Mouse (Mus musculus): ENCODE results near the gene Wwc1. TPM values are rescaled to one million over a fixed set of nuclear protein-coding genes. Genes with fewer than 3 reads are reported as not detected.
"Not testable (repeated sequence)": the region's sequence is repeated elsewhere in the genome, so short reads cannot be mapped to it uniquely, and the experiment has no call there.

The Wwc1 gene
- polyA plus RNA-seq, 1 experiment = 4.2 TPM

DNA sequence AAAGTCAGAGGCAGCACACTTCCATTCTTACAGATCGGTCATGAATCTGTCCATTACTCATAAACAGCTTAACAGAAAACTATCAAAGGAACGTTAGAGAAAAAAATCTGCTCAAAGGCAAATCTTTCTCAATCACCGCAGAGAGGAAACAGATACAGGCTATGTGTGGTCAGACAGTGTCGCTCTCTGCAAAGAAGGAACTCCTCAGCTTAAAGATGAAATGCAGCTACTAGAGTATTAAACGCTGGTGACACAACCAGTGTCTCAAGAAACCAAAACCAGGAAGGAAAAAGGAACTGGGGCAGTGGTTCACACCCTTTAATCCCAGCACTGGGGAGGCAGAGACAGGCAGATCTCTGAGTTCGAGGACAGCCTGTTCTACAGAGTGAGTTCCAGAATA lies 152.6 kb downstream of the Wwc1 start:
- Histone ChIP-seq H3K4me3 (ENCODE audit: insufficient read depth, low read length) (no peak overlapping the region), H3K4me1 (ENCODE audit: control insufficient read depth, insufficient read depth, low read length) (no peaks in the 10 kb centered on the region; the same call in 1 of the 2 replicates), H3K27ac (ENCODE audit: insufficient read depth, low read length) (no peak overlapping the region)
- no peak for TF ChIP-seq CTCF (IDR thresholded peaks at IDR 0.05; ENCODE audit: borderline replicate concordance, insufficient read depth, low read length)
- no peak for TF ChIP-seq POLR2A (IDR thresholded peaks at IDR 0.05; ENCODE audit: low read depth, low read length)

DNA sequence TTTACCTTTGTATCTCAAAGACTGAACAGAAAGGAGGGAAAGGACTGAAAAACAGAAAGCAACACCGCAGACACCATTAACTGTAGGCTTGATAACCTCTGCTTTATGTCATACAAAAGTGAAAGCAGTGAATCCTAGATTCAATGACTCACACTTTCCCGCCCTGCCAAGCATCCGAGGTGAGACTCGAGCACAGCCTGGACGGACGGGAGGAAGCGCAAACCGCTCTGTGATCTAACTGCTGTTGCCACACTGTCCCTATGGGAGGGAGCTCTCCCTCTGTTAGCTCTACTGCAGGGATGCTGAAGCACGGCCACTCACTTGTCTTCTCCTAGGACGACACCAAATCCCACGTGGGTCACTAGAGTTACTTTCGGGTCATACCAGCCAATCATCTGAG lies 164.0 kb downstream of the Wwc1 start:
- H3K27ac ChIP-seq (ENCODE audit: insufficient read depth, low read length) = no peak overlapping the region
- TF ChIP-seq POLR2A (IDR thresholded peaks at IDR 0.05; ENCODE audit: low read depth, low read length) (no peak), CTCF (IDR thresholded peaks at IDR 0.05; ENCODE audit: borderline replicate concordance, insufficient read depth, low read length) (no peak)
- no peaks in the 10 kb centered on the region for H3K4me1 ChIP-seq (ENCODE audit: control insufficient read depth, insufficient read depth, low read length)
- H3K4me3 ChIP-seq (ENCODE audit: insufficient read depth, low read length) = no peak overlapping the region

DNA sequence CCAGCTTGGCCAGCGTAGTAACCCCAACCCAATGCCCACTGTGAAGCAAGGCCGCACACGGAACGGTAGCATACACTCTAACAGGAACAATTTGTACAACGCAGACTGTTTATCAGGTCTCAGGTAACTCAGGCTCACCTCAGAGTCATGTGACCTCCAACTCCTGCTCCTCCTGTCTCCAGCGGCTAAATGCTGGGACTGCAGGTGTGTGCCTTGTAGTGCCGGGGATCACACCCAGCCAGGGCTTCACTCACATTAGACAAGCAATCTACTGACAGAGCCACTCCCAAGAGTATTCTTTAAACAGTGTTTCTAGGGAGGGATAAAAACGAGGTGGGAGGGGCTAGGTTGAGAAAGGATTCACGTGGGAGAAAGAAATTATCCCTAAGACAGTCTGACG lies 168.9 kb downstream of the Wwc1 start:
- TF ChIP-seq POLR2A (IDR thresholded peaks at IDR 0.05; ENCODE audit: low read depth, low read length) = no peak
- TF ChIP-seq CTCF (IDR thresholded peaks at IDR 0.05; ENCODE audit: borderline replicate concordance, insufficient read depth, low read length) = no peak
- Histone ChIP-seq H3K4me1 (ENCODE audit: control insufficient read depth, insufficient read depth, low read length) (no peaks in the 10 kb centered on the region), H3K4me3 (ENCODE audit: insufficient read depth, low read length) (no peak overlapping the region), H3K27ac (ENCODE audit: insufficient read depth, low read length) (no peak overlapping the region)

DNA sequence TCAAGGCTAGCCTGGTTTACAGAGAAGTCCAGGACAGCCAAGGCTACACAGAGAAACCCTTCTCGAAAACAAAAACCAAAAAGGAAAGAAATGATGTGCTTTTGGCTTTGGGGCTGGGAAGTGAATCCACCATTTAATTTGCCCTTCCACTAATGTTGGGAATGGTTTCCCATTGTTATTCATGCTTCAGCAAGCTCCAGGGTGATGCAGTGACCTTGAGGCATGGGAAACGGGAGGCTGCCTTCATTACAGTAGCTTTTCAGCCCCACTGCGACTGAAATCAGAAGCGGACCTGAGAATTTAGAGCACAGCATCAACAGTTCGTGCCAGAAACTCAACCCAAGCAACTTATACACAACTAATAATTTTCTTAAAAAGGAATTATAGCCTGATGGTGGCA lies 179.0 kb downstream of the Wwc1 start:
- no peaks in the 10 kb centered on the region for H3K4me1 ChIP-seq (ENCODE audit: control insufficient read depth, insufficient read depth, low read length)
- no peak for TF ChIP-seq POLR2A (IDR thresholded peaks at IDR 0.05; ENCODE audit: low read depth, low read length)
- no peak for TF ChIP-seq CTCF (IDR thresholded peaks at IDR 0.05; ENCODE audit: borderline replicate concordance, insufficient read depth, low read length)
- no peak overlapping the region for H3K27ac ChIP-seq (ENCODE audit: insufficient read depth, low read length)
- H3K4me3 ChIP-seq (ENCODE audit: insufficient read depth, low read length) = no peak overlapping the region

DNA sequence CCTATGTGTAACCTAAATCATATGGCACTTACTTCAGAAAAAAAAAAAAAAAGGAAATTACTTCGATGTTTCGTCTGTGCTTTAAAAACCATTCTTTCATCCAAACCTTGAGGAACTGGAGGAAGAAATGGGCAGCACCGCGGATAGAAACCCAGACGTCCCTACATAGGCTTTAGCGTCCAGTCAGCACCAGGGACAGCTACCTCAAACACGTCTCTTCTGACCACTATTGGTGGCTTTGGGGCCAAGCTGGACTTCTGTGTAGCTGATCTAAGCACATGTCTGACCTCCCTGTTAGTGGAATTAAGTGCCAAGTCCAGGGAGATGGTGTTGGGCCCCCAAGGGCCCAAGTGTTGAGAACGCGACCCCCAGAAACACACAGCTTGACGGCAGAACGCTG lies 181.5 kb downstream of the Wwc1 start, which contains the start of gene Fbll1:
TSS of gene Fbll1 (minus strand) at position 11 of the 400 bp plus-strand sequence.
- Histone ChIP-seq H3K27ac (ENCODE audit: insufficient read depth, low read length) (no peak within 1 kb of the TSS), H3K4me1 (ENCODE audit: control insufficient read depth, insufficient read depth, low read length) (no peaks in the 10 kb centered on the region), H3K4me3 (ENCODE audit: insufficient read depth, low read length) (no peak within 1 kb of the TSS)
- TF ChIP-seq POLR2A (IDR thresholded peaks at IDR 0.05; ENCODE audit: low read depth, low read length) (no peak), CTCF (IDR thresholded peaks at IDR 0.05; ENCODE audit: borderline replicate concordance, insufficient read depth, low read length) (no peak)

DNA sequence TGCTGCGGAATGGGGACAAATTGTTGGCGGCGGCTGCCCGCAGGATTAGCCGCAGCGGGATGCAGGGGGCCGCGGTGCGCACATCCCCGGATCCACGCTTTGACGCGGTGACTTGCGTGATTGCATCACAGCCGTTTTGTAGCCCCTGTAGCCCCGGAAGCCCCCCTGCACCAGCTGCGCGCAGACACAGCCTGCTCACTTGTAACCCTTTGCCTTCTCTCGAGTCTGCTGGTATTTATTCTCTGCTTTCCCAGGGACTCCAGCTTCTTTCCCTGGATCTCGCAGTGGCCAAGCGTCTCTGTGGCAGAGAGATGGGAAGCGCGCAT lies 181.9 kb downstream of the Wwc1 start:
- Histone ChIP-seq H3K4me3 (ENCODE audit: insufficient read depth, low read length) (no peak overlapping the region), H3K4me1 (ENCODE audit: control insufficient read depth, insufficient read depth, low read length) (no peaks in the 10 kb centered on the region), H3K27ac (ENCODE audit: insufficient read depth, low read length) (no peak overlapping the region)
- no peak for TF ChIP-seq POLR2A (IDR thresholded peaks at IDR 0.05; ENCODE audit: low read depth, low read length)

DNA sequence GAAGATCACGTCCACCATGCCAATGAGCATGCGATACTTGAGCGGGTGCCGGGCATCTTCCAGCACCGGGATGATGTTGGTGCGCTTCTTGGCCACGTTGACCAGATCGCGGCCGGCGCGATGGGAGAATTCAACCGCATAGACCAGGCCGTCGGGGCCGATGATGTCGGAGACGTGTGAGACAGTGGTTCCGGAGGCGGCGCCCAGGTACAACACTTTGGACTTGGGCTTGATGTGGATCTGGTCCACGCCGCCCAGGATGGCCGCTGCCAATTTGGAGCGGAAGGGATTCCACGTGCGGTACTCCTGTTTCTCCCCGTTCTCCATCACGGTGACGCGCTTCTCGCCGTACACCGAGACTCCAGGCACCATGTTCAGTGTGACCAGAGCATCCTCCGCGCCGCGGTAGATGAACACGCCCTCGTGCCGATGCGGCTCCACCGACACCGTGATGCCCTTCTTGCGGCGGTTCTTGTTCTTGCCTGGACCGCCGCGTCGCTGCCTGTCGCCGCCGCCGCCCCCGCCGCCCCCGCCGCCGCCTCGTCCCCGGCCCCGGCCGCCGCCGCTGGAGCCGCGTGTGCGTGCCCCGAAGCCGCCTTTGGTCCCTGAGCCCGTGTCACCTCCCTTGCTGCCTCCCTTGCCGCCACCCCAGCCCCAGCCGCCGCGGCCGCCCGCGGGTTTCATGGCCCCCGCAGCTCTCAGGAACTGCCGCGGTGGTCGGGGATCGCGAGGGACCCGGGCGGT lies 182.4 kb downstream of the Wwc1 start:
- no peaks in the 10 kb centered on the region for H3K4me1 ChIP-seq (ENCODE audit: control insufficient read depth, insufficient read depth, low read length)
- no peak for TF ChIP-seq POLR2A (IDR thresholded peaks at IDR 0.05; ENCODE audit: low read depth, low read length)
- TF ChIP-seq CTCF (IDR thresholded peaks at IDR 0.05; ENCODE audit: borderline replicate concordance, insufficient read depth, low read length) = no peak
- H3K4me3 ChIP-seq (ENCODE audit: insufficient read depth, low read length) = no peak overlapping the region
- no peak overlapping the region for H3K27ac ChIP-seq (ENCODE audit: insufficient read depth, low read length)

DNA sequence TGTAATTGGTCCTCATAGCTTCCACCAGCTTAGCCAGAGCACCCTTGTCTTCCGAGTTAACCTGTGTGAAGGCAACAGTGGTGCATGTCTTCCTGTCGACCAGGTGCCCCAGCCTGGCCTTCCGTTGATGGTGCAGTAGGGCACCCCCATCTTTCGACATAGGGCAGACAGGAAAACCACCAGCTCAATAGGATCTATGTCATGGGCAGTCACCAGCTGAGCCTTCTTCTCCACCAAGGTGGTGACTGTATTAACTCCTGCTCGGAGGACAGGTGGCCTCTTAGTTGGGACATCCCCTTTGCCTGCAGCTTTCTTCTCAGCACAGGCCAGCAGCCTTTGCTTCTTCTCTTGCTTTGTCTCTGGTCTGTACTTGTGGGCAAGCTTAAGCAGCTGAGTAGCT lies 187.5 kb downstream of the Wwc1 start:
- not testable (repeated sequence) for H3K4me3 ChIP-seq (ENCODE audit: insufficient read depth, low read length); H3K27ac ChIP-seq (ENCODE audit: insufficient read depth, low read length); H3K4me1 ChIP-seq (ENCODE audit: control insufficient read depth, insufficient read depth, low read length)

DNA sequence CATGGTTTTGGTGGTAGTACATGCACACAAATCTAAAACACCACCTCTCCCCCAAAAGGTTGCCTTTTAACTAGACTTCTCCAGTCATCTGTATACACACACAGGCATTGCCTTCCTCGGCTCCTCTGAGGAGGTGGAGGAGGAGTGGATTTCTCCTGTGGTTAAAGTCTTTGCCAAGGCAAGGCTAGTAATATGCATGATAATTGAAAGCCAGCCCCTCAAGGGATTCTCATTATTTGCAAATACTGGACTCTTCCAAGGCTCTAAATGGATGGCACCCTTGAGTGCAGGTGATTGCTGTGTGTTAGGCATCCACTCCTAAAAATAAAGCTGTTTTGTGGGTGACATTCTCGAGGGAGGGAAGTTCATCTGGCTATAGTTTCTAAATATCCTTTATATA lies 191.9 kb downstream of the Wwc1 start:
- no peaks in the 10 kb centered on the region for H3K4me1 ChIP-seq (ENCODE audit: control insufficient read depth, insufficient read depth, low read length)
- no peak overlapping the region for H3K27ac ChIP-seq (ENCODE audit: insufficient read depth, low read length)
- no peak overlapping the region for H3K4me3 ChIP-seq (ENCODE audit: insufficient read depth, low read length)
- no peak for TF ChIP-seq CTCF (IDR thresholded peaks at IDR 0.05; ENCODE audit: borderline replicate concordance, insufficient read depth, low read length)
- TF ChIP-seq POLR2A (IDR thresholded peaks at IDR 0.05; ENCODE audit: low read depth, low read length) = no peak

Other genes with a start within 250 kb of the Wwc1 start
- 41.0 and 43.8 TPM in 2 replicates for gene Pank3, start 211.0 kb downstream of the Wwc1 start, polyA plus RNA-seq (2011; ENCODE audit: insufficient read length, low read depth, missing spikeins)
- gene Fbll1, start 181.6 kb downstream of the Wwc1 start, polyA plus RNA-seq (2011; ENCODE audit: insufficient read length, low read depth, missing spikeins) = not detected in 2 replicates
- gene Rars, start 146.0 kb downstream of the Wwc1 start, polyA plus RNA-seq (2011; ENCODE audit: insufficient read length, low read depth, missing spikeins) = 159 and 181 TPM in 2 replicates

All from embryonic fibroblast, embryonic 13.5 days (primary cell).